Mouse (Mus musculus) embryonic facial prominence, embryonic 15.5 days (tissue): ENCODE results near the gene Gys1. TPM values are rescaled to one million over a fixed set of nuclear protein-coding genes. Genes with fewer than 3 reads are reported as not detected.
"Not testable (repeated sequence)": the region's sequence is repeated elsewhere in the genome, so short reads cannot be mapped to it uniquely, and the experiment has no call there.

Source experiments
- ATAC-seq: fragments of 200-750 bp; cut with Nextera tagmentation; 2 replicates; pipeline ENCODE4 v1.8.0; 2017; ENCODE audit warnings: low read depth, moderate TSS enrichment; ENCODE audit not compliant: insufficient number of reproducible peaks, low FRiP score, low TSS enrichment
- H3K27ac ChIP-seq: fragments of 300-500 bp; sonication (generic); replicated peaks from 2 replicates; pipeline ENCODE4 v1.5.1; 2015; ENCODE audit warnings: mild to moderate bottlenecking, inconsistent platforms
- H3K27me3 ChIP-seq: fragments of 300-500 bp; sonication (generic); 2 replicates; pipeline ENCODE4 v1.6.1; 2015; ENCODE audit warnings: inconsistent platforms
- H3K36me3 ChIP-seq: fragments of 300-500 bp; sonication (generic); 2 replicates; pipeline ENCODE4 v1.6.1; 2015; ENCODE audit warnings: mild to moderate bottlenecking, inconsistent platforms
- H3K4me1 ChIP-seq: fragments of 300-500 bp; sonication (generic); 2 replicates; pipeline ENCODE4 v1.6.1; 2015; ENCODE audit warnings: inconsistent platforms
- H3K4me2 ChIP-seq: fragments of 300-500 bp; sonication (generic); replicated peaks from 2 replicates; pipeline ENCODE4 v1.6.1; 2015; ENCODE audit warnings: mild to moderate bottlenecking, inconsistent platforms
- H3K4me3 ChIP-seq: fragments of 300-500 bp; sonication (generic); replicated peaks from 2 replicates; pipeline ENCODE4 v1.5.1; 2015; ENCODE audit warnings: mild to moderate bottlenecking, inconsistent platforms
- H3K9ac ChIP-seq: fragments of 300-500 bp; sonication (generic); 2 replicates; pipeline ENCODE4 v1.6.1; 2015; ENCODE audit warnings: inconsistent platforms
- H3K9me3 ChIP-seq: fragments of 300-500 bp; sonication (generic); replicated peaks from 2 replicates; pipeline ENCODE4 v1.6.1; 2016; ENCODE audit warnings: inconsistent platforms
- WGBS: fragments of 180-500 bp; shearing (Covaris S2); methylation state at CpG from one replicate; pipeline ENCODE4 v1.1.7; 2015; 5-methylcytosine and 5-hydroxymethylcytosine counted together
- polyA plus RNA-seq: library from polyadenylated mRNA; unstranded; fragments of >200 nt; fragmentation: Nextera tagmentation; extraction: Ambion mirVana; gene quantifications from 2 replicates; pipeline ENCODE4 v1.2.1, GENCODE M21; 2015

Gys1 gene
- polyA plus RNA-seq, result 40.6 and 42.0 TPM in 2 replicates

DNA sequence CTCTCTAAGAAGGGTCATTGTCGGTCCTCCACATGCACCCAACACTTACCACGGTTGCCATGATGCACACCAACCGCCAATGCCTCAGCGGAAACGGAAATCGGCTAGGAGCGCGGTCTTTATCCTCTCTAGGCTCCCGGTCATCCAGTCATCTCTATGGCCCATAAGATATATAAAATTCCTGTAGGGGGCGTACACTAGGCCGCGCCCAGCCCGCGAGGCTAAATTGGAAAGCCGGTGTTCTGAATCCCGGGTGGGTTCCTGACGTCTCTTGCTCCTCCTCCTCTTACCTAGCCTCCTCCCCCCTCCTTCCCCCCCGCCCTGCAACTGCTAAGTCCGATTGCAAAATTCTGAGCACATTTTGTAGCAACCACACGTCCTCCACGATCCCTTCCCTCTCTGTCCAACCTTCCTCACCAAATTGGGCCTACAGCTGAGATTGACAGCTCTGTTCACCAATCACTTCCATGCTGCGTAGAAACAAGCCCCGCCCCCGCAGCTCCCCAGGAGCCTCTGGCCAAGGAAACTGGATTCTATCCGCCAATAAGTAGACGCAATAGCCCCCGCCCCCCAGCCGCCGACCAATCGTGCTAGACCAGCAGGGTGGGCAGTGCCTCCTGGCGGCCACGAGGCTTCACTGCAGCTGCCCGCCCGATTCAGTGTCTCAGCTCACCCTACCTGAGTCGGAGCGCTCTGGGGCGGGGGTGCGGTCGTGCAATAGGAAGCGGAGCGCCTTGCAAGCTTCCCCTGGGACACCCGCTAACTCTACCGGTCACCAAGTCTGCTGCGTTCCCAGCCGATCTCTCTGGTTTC, at the start of gene Gys1:
Gene Gys1, plus strand, starts transcription at position 642 of the 813 bp plus-strand sequence.
- Histone ChIP-seq H3K9ac (peak within 1 kb of the TSS; percentile 91), H3K4me2 (peak within 1 kb of the TSS; percentile 94), H3K9me3 (no peaks in the 10 kb centered on the region), H3K4me1 (peaks cover 52% of the 10 kb centered on the region), H3K27ac (peak within 1 kb of the TSS; percentile 89), H3K27me3 (no peaks in the 10 kb centered on the region), H3K36me3 (peaks cover 27% of the 10 kb centered on the region), H3K4me3 (peak within 1 kb of the TSS; percentile 83)
- WGBS, result 0% methylated on average over 45 of the region's 45 CpGs
- peak; percentile 95 for ATAC-seq

DNA sequence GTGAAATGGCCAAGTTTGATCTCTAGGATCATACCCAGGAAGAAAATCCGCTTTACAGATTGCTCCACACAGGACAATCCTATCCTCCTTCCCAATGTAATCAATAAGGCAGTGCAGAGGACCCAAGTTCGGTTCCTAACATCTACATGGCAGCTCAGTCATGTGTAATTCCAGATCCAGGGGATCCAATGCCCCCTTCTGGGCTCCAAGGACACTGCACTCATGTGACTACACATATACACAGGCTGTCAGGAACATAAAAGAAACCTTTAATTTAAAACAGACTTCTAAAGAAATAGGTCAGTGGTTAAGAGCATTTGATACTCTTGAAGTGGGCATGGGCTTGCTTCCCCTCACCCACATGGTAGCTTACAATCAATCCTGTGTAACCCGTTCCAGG, 48.6 kb upstream of the Gys1 start:
- H3K4me3 ChIP-seq, result no peak overlapping the region
- no peak overlapping the region for H3K9ac ChIP-seq
- peaks cover 95% of the 10 kb centered on the region for H3K36me3 ChIP-seq
- no peaks in the 10 kb centered on the region for H3K9me3 ChIP-seq
- WGBS, result 66% methylated on average over 3 of the region's 3 CpGs
- ATAC-seq, result no peak
- H3K27me3 ChIP-seq, result no peaks in the 10 kb centered on the region
- H3K27ac ChIP-seq, result no peak overlapping the region
- H3K4me1 ChIP-seq, result no peaks in the 10 kb centered on the region
- H3K4me2 ChIP-seq, result no peak overlapping the region

DNA sequence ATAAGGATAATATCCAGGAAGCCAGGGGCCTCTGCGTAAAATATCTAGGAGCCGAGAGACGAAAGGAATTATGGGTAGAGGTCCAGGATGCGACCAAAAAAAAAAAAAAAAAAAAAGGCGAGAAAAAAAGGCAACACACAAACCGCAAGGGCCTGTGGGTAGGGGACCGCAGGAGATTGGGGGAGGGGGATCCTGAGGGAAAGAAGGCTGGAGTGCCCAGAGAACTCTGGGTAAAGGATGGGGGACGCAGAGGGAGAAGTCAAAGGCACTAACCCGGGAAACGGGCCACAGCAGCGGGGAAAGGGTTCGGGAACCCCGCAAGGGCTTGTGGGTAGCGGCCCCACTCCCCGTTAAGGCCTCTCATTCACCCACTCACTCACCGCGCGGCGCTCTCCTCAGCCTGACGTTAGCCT, 39.5 kb upstream of the Gys1 start:
- no peaks in the 10 kb centered on the region for H3K9me3 ChIP-seq
- H3K4me3 ChIP-seq, result peak overlapping the region; percentile 80
- peak; percentile 66 for ATAC-seq
- under 1% methylated on average over 19 of the region's 20 CpGs for WGBS
- no peaks in the 10 kb centered on the region for H3K27me3 ChIP-seq
- peaks cover 18% of the 10 kb centered on the region for H3K4me1 ChIP-seq
- H3K27ac ChIP-seq, result peak overlapping the region; percentile 99
- peaks cover 28% of the 10 kb centered on the region for H3K36me3 ChIP-seq
- peak overlapping the region; percentile 87 for H3K4me2 ChIP-seq
- H3K9ac ChIP-seq, result peak overlapping the region; percentile 93

DNA sequence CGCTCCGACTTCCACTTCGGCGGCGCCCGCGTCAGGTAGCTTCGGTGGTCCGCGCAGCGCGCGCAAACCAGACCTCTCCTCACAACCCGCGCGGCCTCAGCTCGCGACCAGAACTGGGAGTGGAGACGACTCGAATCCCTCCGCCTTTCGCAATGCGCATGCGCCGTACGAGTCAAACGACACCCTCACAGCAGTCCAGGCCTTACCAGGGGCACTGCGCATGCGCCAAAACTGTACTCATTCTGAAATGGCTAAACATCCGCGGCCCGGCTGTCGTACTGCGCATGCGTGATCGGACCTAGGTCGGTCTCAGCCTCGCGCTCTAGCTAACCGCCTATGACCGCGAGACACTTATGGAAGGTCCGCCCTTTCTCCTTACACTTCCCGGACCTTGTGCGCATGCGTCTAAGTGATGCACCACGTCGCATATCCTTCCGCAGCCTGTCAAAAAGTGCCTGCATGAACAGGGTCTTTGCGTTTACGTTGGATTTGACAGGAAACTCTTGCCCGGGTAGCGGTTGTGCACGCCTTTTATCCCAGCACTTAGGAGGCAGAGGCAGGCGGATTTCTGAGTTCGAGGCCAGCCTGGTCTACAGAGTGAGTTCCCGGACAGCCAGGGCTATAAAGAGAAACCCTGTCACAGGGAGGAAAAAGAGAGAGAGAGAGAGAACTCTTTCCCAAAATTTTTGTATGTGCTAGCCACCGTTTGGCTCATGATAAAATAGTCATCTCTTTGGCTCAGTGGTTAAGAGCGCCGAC, 38.9 kb upstream of the Gys1 start, which contains the start of gene Snrnp70:
Gene Snrnp70, minus strand, starts transcription at position 165 of the 759 bp plus-strand sequence.
- Histone ChIP-seq H3K4me3 (peak within 1 kb of the TSS; percentile 80), H3K27me3 (no peaks in the 10 kb centered on the region), H3K27ac (peak within 1 kb of the TSS; percentile 99), H3K9ac (peak within 1 kb of the TSS; percentile 93), H3K9me3 (no peaks in the 10 kb centered on the region), H3K4me1 (peaks cover 18% of the 10 kb centered on the region), H3K36me3 (peaks cover 22% of the 10 kb centered on the region), H3K4me2 (peak within 1 kb of the TSS; percentile 87)
- 1% methylated on average over 60 of the region's 60 CpGs for WGBS
- peak; percentile 99 for ATAC-seq

DNA sequence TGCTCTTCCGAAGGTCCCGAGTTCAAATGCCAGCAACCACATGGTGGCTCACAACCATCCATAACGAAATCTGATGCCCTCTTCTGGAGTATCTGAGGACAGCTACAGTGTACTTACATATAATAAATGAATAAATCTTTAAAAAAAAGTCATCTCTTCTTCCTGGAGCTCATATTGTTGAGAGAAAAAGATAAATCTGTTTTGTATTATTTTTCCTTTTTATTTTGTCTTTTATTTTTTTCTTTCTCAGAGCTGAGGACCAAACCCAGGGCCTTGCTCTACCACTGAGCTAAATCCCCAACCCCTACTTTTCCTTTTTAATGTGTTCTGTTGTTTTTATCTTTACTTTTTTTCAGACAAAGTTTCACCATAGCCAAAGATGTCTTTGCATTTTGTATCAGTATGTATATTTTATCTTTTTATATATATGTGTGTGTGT, 38.3 kb upstream of the Gys1 start:
- ATAC-seq, result peak; percentile 22; the same call in 1 of the 2 replicates
- H3K27me3 ChIP-seq, H3K9ac ChIP-seq, H3K9me3 ChIP-seq: not testable (repeated sequence)
- H3K36me3 ChIP-seq, result peaks cover 18% of the 10 kb centered on the region
- H3K4me2 ChIP-seq, result peak overlapping the region; percentile 63
- WGBS, result 0% methylated on average over 3 of the region's 3 CpGs
- peak overlapping the region; percentile 99 for H3K27ac ChIP-seq
- H3K4me1 ChIP-seq, result peaks cover 18% of the 10 kb centered on the region
- H3K4me3 ChIP-seq, result peak overlapping the region; percentile 80

DNA sequence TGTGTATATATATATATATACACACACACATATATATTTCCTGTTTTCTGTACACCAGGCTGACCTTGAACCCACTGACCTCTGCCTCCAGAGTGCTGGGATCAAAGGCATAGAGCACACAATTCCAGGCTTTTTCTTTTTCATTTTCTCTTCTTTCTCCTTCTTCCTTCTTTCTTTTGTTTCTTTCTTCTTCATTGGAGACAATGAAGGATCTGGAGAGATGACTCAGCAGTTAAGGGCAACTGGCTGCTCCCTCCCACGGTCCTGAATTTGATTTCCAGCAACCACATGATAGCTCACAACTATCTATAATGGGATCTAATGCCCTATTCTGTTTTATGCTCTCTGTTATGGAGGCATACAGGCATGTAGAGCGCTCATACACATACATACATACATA, 37.9 kb upstream of the Gys1 start:
- Histone ChIP-seq H3K27me3 (no peaks in the 10 kb centered on the region), H3K4me3 (no peak overlapping the region), H3K4me2 (no peak overlapping the region), H3K27ac (no peak overlapping the region), H3K9me3 (no peaks in the 10 kb centered on the region), H3K4me1 (peaks cover 22% of the 10 kb centered on the region), H3K9ac (no peak overlapping the region), H3K36me3 (peaks cover 14% of the 10 kb centered on the region)
- 80% methylated on average over 2 of the region's 2 CpGs for WGBS
- no peak for ATAC-seq

DNA sequence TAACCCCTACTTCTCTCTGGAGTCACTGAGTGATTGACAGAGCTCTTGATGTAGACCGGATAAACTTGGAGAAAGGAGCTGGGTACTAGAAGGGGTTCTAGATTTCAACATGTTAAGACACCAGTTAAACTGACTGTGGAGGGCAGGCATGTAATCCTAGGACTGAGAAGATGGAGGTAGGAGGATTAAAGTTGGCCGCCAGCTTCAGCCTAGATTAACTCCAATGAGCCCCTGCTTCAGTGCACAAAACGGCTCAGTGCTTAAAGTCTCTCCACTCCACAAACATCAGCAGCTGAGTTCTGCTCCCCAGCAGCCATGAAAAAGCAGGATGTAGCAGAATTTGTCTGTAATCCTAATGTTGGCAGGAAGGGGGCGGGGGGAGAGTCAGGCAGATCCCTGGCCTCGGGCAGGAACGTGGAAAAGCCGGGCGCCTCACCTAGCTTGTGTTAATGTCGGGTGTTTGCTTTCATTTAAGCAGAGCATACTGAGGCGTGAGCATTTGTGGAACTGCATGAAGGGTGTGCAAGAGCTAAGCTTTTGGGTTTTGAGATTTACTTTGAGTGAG, 33.0 kb upstream of the Gys1 start:
- Histone ChIP-seq H3K4me3 (no peak overlapping the region), H3K27ac (no peak overlapping the region), H3K9me3 (no peaks in the 10 kb centered on the region), H3K27me3 (peaks cover 18% of the 10 kb centered on the region), H3K36me3 (no peaks in the 10 kb centered on the region), H3K4me1 (peaks cover 20% of the 10 kb centered on the region), H3K4me2 (no peak overlapping the region), H3K9ac (no peak overlapping the region; the same call in 1 of the 2 replicates)
- no peak for ATAC-seq
- 44% methylated on average over 10 of the region's 10 CpGs for WGBS

DNA sequence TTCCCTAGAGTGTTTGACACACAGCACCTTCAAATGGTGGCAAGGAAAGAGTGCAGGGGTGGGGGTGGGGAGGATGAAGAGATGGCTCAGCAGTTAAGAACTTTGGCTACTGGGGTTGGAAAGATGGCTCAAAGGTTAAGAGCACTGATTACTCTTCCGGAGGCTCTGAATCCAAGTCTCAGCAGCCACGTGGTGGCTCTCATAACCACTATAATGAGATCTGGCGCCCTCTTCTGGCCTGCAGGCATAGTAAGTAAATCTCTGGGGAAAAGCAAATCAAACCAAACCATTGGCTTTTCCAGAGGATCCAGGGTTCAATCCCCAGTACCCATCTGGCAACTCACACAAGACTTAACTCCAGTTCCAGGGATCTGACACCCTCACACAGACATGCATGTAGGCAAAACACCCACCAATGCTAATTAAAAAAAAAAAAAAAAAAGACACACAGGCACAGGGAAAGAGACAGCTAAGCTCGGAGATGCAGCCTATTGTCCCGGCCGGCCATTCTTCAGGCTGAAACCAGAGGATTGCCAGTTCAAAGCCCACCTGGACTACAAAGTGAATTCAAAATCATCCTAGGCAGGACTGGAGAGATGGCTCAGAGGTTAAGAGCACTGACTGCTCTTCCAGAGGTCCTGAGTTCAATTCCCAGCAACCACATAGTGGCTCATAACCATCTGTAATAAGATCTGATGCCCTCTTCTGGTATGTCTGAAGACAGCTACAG, 30.9 kb upstream of the Gys1 start:
- Histone ChIP-seq H3K9ac (no peak overlapping the region), H3K9me3 (no peaks in the 10 kb centered on the region), H3K4me2 (no peak overlapping the region), H3K27ac (no peak overlapping the region), H3K4me1 (peaks cover 24% of the 10 kb centered on the region), H3K4me3 (no peak overlapping the region), H3K36me3 (no peaks in the 10 kb centered on the region), H3K27me3 (peaks cover 39% of the 10 kb centered on the region)
- ATAC-seq, result no peak
- 35% methylated on average over 6 of the region's 6 CpGs for WGBS

DNA sequence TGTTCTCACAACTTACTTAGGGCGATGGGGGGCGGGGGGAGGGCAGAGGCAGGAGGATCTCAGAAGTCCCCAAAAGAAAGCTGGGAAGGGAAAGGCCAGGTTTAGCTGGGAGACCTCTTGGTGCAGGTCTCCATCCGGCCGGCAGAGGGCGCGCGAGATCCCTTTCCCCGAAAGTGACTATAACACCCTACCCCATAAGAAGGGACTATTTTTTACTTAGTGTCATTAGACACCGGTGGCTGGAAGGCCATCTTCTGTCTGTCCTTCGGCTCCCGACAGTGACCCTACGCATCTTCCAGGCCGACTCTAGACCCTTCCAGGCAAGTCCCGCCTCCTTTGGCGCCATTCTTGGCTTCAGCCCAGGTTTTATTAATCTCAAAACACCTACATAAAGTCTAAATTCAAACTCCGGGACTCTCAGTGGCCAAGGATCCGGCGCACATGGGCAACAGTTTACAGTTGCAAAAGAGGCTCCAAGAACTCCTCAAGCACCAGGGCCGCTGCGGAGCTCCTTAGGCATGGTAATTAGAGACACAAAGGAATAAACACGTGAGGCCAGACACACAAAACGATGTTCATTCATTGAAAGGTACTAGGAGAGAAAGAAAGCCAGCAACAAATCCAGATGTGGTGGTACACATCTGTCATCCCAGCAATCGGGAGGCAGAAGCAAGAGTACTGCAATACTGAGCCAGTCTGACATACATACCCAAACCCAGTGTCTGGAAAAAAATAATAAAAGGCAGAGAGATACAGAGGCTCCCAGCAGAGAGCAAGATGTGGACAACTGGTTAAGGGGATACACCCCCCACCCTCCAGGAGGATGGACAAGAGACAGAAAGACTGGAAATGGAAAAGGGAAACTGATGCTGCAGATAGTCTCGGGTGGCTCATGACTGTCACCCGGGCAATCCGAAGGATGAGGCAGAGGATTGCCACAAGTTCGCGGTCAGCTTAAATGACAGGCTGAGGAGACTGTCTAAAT, 29.3 kb upstream of the Gys1 start, which contains the start of gene Kcna7:
Gene Kcna7, plus strand, starts transcription at position 563 of the 985 bp plus-strand sequence.
- no peaks in the 10 kb centered on the region for H3K36me3 ChIP-seq
- H3K9me3 ChIP-seq, result no peaks in the 10 kb centered on the region
- peak within 1 kb of the TSS; percentile 83 for H3K4me2 ChIP-seq
- H3K27ac ChIP-seq, result no peak within 1 kb of the TSS
- H3K4me3 ChIP-seq, result peak within 1 kb of the TSS; percentile 46
- peaks cover 53% of the 10 kb centered on the region for H3K27me3 ChIP-seq
- ATAC-seq, result no peak
- WGBS, result 9% methylated on average over 28 of the region's 28 CpGs
- peaks cover 24% of the 10 kb centered on the region for H3K4me1 ChIP-seq
- H3K9ac ChIP-seq, result 0 out of 2 replicates have a peak within 1 kb of the TSS, but pooled peaks have one; percentile 2
